In the genomic region with DNA sequence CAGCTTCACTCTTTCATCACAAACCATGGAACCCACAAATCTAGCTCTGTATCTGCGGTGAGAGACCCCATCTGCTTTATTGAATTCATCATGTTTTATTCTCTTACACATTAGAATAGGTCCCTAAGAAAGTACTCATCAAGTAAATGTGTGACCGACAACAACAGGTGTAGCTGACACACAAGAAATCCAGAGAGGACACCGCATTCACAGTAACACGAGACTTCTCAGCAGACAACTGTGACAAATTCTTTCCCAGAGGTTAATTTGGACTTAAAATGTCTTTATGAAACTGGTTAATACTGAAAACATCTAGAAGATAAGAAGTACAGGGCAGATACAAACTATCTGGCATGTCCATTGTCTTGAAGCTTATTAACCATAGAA, we compare ENCODE assay signal across 14 mouse cellular contexts.
"Had no signal": no experiment of that assay in that cellular context is flagged by ENCODE, and none has a peak within 500 bp of the region (broad histone marks: within the 10 kb centered on the region; RNA-seq: fewer than 3 reads in every experiment).

No protein-coding gene starts in this region.

- H3K36me3 ChIP-seq: midbrain, embryonic 10.5 days; midbrain, embryonic 12.5 days; neural tube, embryonic 12.5 days; stomach, embryonic 15.5 days had no signal

- H3K4me3 ChIP-seq: midbrain, embryonic 10.5 days; midbrain, embryonic 12.5 days; neural tube, embryonic 12.5 days; stomach, embryonic 15.5 days had no signal

- DNase-seq: lung, adult 18-20 months; lung, embryonic 14.5 days; lung, postnatal 10 days; lung, postnatal 4 days; midbrain, embryonic 14.5 days; right cerebral cortex, postnatal 14 days; thymus, adult 2 months; thymus, postnatal 25 days; thymus, postnatal 4 days had no signal

- H3K4me2 ChIP-seq: lung, embryonic 14.5 days; midbrain, embryonic 12.5 days; neural tube, embryonic 12.5 days; stomach, embryonic 15.5 days had no signal

- H3K27me3 ChIP-seq: midbrain, embryonic 12.5 days; neural tube, embryonic 12.5 days; stomach, embryonic 15.5 days had no signal

- H3K27ac ChIP-seq: midbrain, embryonic 10.5 days; midbrain, embryonic 12.5 days; neural tube, embryonic 12.5 days; stomach, embryonic 15.5 days; stomach, postnatal 0 days had no signal
